Mouse (Mus musculus) liver, embryonic 13.5 days (tissue): ENCODE data around the gene Lgals7. TPM values are rescaled to one million over a fixed set of nuclear protein-coding genes. Genes with fewer than 3 reads are reported as not detected.

ENCODE experiments used
- ATAC-seq: fragments of 200-750 bp; cut with Nextera tagmentation; 2 replicates; pipeline ENCODE4 v1.8.0; 2017; ENCODE audit warnings: low read depth, mild to moderate bottlenecking, moderate number of reproducible peaks, moderate library complexity
- DNase-seq: peaks from one replicate; pipeline ENCODE4 v3.0.0; 2022
- H3K27ac ChIP-seq: fragments of 300-500 bp; sonication (generic); 2 replicates; pipeline ENCODE4 v1.5.1; 2015; ENCODE audit warnings: moderate library complexity, mild to moderate bottlenecking, inconsistent platforms
- H3K27me3 ChIP-seq: fragments of 300-500 bp; sonication (generic); 2 replicates; pipeline ENCODE4 v1.6.1; 2015; ENCODE audit warnings: mild to moderate bottlenecking, inconsistent platforms
- H3K36me3 ChIP-seq: fragments of 300-500 bp; sonication (generic); 2 replicates; pipeline ENCODE4 v1.6.1; 2015; ENCODE audit warnings: mild to moderate bottlenecking, inconsistent platforms
- H3K4me1 ChIP-seq: fragments of 300-500 bp; sonication (generic); replicated peaks from 2 replicates; pipeline ENCODE4 v1.6.1; 2015; ENCODE audit warnings: inconsistent platforms
- H3K4me2 ChIP-seq: fragments of 300-500 bp; sonication (generic); 2 replicates; pipeline ENCODE4 v1.6.1; 2015; ENCODE audit warnings: inconsistent platforms, mild to moderate bottlenecking, moderate library complexity
- H3K4me3 ChIP-seq: fragments of 300-500 bp; sonication (generic); replicated peaks from 2 replicates; pipeline ENCODE4 v1.5.1; 2015; ENCODE audit warnings: mild to moderate bottlenecking, inconsistent platforms
- H3K9ac ChIP-seq: fragments of 300-500 bp; sonication (generic); 2 replicates; pipeline ENCODE4 v1.6.1; 2015; ENCODE audit warnings: mild to moderate bottlenecking, inconsistent platforms
- H3K9me3 ChIP-seq: fragments of 300-500 bp; sonication (generic); replicated peaks from 2 replicates; pipeline ENCODE4 v1.6.1; 2016; ENCODE audit warnings: inconsistent platforms
- WGBS: fragments of 180-500 bp; shearing (Covaris S2); methylation state at CpG from one replicate; pipeline ENCODE4 v1.1.7; 2015; ENCODE audit not compliant: insufficient replicate concordance; 5-methylcytosine and 5-hydroxymethylcytosine counted together
- polyA plus RNA-seq: library from polyadenylated mRNA; unstranded; fragments of >200 nt; fragmentation: Nextera tagmentation; extraction: Ambion mirVana; gene quantifications from 2 replicates; pipeline ENCODE4 v1.2.1, GENCODE M21; 2015

Gene Lgals7
- polyA plus RNA-seq, 1 experiment from 2014 or later = 0.44 TPM

DNA sequence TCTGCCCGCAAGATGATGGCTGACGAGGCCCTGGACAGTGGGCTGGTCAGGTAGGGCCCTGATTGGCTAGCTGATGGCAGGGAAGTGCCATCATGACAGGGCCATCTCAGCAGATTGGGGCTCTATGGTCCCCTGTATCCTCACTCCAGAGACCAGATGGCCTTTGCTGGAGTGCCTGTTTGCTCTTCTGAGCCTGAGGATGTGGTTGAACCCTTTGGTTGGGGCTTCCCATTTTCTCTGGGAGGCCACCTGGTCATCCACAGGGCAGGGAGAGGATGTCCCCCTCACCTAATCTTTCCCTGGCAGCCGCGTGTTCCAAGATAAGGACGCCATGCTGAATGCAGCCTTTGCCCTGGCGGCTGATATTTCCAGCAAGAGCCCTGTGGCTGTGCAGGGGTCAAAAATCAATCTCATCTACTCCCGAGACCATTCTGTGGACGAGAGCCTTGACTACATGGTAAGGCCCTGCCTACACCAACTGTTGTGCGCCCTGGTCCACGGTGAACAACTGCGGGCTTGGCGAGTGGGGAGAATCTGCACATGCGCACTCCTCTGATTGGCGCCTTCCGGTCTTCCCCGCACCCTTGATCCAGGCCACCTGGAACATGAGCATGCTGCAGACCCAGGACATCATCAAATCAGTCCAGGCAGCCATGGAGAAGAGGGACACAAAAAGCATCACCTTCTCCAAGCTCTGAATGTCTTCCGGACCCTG lies 32.1 kb upstream of the Lgals7 start:
- Histone ChIP-seq H3K4me2 (no peak overlapping the region), H3K4me1 (peaks cover 31% of the 10 kb centered on the region), H3K9me3 (no peaks in the 10 kb centered on the region), H3K36me3 (peaks cover 29% of the 10 kb centered on the region), H3K4me3 (no peak overlapping the region), H3K9ac (no peak overlapping the region), H3K27me3 (no peaks in the 10 kb centered on the region), H3K27ac (no peak overlapping the region)
- WGBS = 63% methylated on average over 17 of the region's 17 CpGs
- ATAC-seq (peak; percentile 21), DNase-seq (no peak)

DNA sequence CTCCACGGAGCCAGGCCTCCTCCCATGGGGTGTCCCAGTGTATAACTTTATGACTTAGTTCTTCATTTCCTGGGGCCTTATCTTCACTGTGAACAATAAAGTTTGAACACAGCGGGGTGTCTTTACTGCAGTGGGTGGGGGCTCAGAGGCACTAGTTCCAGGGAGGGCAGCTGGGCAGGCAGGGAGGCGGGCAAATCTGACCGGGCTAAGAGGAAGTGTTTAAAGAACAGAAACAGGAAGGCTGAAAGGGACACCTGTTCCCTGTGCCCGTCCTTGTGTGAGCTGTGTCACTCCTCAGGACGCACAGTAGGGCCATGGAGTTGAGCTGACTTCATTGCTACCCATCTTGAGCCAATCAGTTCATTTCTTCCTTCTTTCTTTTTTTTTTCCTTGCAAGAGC lies 31.5 kb upstream of the Lgals7 start:
- no peaks in the 10 kb centered on the region for H3K9me3 ChIP-seq
- H3K4me2 ChIP-seq = no peak overlapping the region
- H3K4me1 ChIP-seq = peaks cover 33% of the 10 kb centered on the region
- peaks cover 29% of the 10 kb centered on the region for H3K36me3 ChIP-seq
- no peak for DNase-seq
- no peak overlapping the region for H3K9ac ChIP-seq
- no peak overlapping the region for H3K4me3 ChIP-seq
- no peak for ATAC-seq
- H3K27me3 ChIP-seq = no peaks in the 10 kb centered on the region
- H3K27ac ChIP-seq = no peak overlapping the region
- 51% methylated on average over 6 of the region's 6 CpGs for WGBS

DNA sequence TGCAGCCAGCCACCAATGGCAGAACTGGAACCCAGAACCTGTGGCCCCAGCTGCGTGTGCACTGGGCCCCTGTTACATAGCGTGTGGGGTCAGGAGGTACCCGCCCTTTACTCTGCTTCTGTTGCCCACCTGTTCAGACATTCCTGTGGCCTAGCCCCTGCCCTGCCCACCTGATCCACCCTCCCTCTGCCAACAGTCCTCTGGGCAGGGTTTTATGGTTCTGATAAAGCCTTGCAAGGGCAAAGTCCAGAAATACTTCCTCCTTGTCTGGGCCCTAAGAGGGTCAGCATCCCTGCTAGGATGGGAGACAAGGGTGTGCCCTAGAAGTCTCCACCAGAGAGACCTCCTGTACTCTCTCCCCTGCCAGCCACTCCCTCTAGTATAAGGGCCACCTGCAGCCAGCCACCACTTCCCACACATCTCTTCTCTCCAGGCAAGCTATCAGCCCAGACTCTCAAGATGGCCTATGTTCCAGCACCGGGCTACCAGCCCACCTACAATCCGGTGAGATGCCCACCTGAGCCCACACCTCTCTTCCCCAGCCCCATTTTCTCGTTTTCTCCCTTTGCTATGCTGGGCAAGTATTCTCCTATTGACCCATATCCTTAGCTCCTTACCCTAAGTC lies 29.8 kb upstream of the Lgals7 start, which contains the start of gene Lgals4:
Gene Lgals4 (plus strand): TSS at position 132 of the 625 bp plus-strand sequence.
- Histone ChIP-seq H3K27me3 (no peaks in the 10 kb centered on the region), H3K9ac (no peak within 1 kb of the TSS), H3K4me2 (no peak within 1 kb of the TSS), H3K4me1 (peaks cover 29% of the 10 kb centered on the region), H3K4me3 (no peak within 1 kb of the TSS), H3K36me3 (peaks cover 26% of the 10 kb centered on the region), H3K27ac (no peak within 1 kb of the TSS), H3K9me3 (no peaks in the 10 kb centered on the region)
- 63% methylated on average over 6 of the region's 6 CpGs for WGBS
- ATAC-seq (no peak), DNase-seq (no peak)

DNA sequence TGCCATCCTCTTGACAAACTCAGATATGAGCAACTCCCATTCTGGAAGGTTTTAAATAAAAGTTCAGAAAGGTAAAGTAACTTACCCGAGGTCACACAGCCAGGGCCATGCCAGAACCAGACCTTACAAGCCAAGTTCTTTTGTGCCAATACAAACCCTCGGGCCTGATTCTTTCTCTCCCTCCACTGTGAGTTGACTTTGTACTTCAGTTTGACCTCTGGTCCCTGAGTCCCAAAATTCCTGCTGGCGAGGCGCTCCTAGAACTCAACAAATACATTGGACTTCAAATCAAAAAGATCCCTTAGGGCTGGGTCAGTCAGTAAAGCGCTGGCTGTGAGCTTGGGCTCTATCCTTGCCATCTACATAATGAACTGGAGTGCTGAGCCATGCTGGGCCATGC lies 26.7 kb upstream of the Lgals7 start:
- Histone ChIP-seq H3K4me1 (peaks cover 10% of the 10 kb centered on the region), H3K27ac (0 out of 2 replicates have a peak overlapping the region, but pooled peaks have one; percentile 15), H3K9me3 (no peaks in the 10 kb centered on the region), H3K27me3 (no peaks in the 10 kb centered on the region), H3K4me3 (no peak overlapping the region), H3K9ac (no peak overlapping the region), H3K36me3 (0 out of 2 replicates have a peak, but pooled peaks cover 3% of the 10 kb centered on the region), H3K4me2 (no peak overlapping the region)
- 65% methylated on average over 5 of the region's 5 CpGs for WGBS
- no peak for DNase-seq
- no peak for ATAC-seq

DNA sequence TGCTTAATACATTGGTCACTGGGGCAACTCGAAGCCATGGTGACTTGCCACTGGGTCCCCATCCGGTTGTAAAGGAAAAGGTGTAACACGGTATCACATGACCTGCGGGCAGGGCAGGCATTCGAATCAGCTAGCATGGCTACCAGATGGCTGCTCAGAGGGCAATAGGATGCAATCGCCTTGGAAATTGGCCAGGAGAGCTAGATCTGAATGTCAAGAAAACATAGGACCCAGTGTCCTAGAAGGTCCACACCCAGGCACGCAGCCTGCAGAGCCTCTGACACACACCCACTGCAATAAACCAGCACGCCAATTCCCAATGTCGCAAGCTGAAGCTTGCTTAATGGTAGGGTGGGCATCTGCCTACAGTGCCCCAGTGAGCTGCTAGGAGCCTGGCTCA lies 25.3 kb upstream of the Lgals7 start:
- WGBS = 65% methylated on average over 9 of the region's 9 CpGs
- H3K4me2 ChIP-seq = no peak overlapping the region
- ATAC-seq (no peak), DNase-seq (no peak)
- H3K9me3 ChIP-seq = no peaks in the 10 kb centered on the region
- H3K36me3 ChIP-seq = no peaks in the 10 kb centered on the region
- H3K4me1 ChIP-seq = peaks cover 4% of the 10 kb centered on the region; the same call in 1 of the 2 replicates
- H3K4me3 ChIP-seq = no peak overlapping the region
- H3K27me3 ChIP-seq = no peaks in the 10 kb centered on the region
- no peak overlapping the region for H3K27ac ChIP-seq
- H3K9ac ChIP-seq = no peak overlapping the region

DNA sequence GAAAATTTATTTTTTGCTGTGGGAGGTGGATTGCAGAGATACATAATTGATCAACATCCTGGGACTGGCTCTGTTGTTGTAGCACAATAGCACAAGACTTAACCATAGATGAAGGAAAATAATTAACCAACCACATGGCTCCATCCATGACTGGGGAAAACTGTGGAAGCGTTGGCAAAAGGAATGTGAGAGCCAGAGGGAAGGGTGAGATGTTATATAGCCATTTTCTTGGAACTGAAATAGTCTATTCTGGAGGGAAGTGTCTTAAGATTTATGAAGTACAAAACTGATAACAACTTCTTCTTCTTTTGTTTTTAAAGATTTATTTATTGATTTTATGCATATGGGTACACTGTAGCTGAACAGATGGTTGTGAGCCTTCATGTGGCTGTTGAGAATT lies 16.4 kb upstream of the Lgals7 start:
- no peak for DNase-seq
- H3K4me1 ChIP-seq = no peaks in the 10 kb centered on the region
- no peaks in the 10 kb centered on the region for H3K27me3 ChIP-seq
- H3K27ac ChIP-seq = no peak overlapping the region
- no peak overlapping the region for H3K4me2 ChIP-seq
- no peak for ATAC-seq
- no peak overlapping the region for H3K4me3 ChIP-seq
- H3K9me3 ChIP-seq = no peaks in the 10 kb centered on the region
- WGBS = 60% methylated on average over 1 of the region's 1 CpGs
- no peak overlapping the region for H3K9ac ChIP-seq
- no peaks in the 10 kb centered on the region for H3K36me3 ChIP-seq

DNA sequence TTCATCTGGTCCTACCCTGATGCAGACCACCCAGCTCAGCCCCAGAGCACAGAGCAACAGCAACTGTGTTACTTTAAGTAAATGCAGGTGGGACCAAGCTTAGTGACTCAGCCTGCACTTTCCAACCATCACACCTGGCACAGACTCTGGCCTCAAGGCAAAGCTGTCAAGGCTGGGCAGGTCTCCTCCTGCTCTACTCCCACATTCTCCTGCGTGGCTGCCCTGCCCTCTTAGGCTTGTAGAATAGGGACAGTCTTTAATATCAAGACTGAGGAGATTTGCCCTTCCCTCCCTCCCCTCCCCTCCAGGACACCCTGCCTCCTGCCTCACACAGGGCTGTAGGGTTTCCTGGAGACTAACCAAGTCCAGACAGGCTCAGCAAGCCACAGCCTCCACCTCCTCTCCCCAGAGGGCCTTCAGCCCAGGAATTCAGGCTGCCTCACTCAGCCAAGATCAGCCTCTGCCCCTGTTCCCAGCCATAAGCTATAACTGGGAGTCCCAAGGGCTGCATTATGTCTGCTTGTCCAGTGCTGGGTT lies 13.9 kb upstream of the Lgals7 start:
- H3K9me3 ChIP-seq = no peaks in the 10 kb centered on the region
- H3K27me3 ChIP-seq = no peaks in the 10 kb centered on the region
- no peak for ATAC-seq
- WGBS = 47% methylated on average over 1 of the region's 1 CpGs
- H3K4me2 ChIP-seq = no peak overlapping the region
- H3K27ac ChIP-seq = no peak overlapping the region
- DNase-seq = no peak
- H3K4me3 ChIP-seq = no peak overlapping the region
- H3K36me3 ChIP-seq = no peaks in the 10 kb centered on the region
- H3K9ac ChIP-seq = no peak overlapping the region
- no peaks in the 10 kb centered on the region for H3K4me1 ChIP-seq

DNA sequence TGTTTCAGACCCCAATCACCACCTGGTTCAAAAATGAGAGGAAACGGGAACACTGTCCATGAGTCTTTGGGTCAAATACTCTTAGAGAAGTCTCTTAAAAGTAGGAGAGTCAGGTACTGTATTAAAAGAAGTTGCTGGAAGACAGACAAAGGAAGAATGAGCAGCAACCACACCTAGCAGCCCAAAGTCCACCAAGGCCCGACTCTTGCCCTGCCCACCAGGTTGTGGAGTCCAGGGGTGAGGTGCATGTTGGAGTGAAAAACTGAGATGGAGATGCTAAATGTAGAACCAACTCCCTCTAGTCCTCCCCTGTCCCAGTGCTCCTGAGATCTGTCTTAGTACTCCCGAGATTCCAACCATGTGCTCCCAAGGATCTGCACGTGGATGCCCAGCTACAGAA lies 13.0 kb upstream of the Lgals7 start:
- Histone ChIP-seq H3K27ac (no peak overlapping the region), H3K9ac (no peak overlapping the region), H3K9me3 (no peaks in the 10 kb centered on the region), H3K4me2 (no peak overlapping the region), H3K27me3 (no peaks in the 10 kb centered on the region), H3K4me3 (no peak overlapping the region), H3K36me3 (no peaks in the 10 kb centered on the region), H3K4me1 (no peaks in the 10 kb centered on the region)
- WGBS = 61% methylated on average over 4 of the region's 4 CpGs
- ATAC-seq (no peak), DNase-seq (no peak)

DNA sequence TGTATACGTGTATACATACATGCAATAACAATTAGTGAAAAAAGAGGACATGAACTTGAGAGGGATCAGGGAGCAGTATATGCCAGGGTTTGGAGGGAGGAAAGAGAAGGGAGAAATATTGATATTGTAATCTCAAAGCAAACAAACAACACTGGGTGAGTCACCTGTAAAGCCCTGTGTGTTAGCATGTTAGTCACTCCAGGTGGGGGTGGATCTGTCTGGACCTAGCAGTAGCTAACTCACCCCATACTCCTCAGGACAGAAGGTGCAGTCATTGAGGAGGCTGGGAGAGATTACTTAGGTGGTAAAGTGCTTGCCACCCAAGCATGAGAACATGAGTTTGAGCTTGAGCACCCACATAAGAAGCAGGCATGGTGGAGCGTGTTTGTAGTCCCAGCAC lies 3.7 kb upstream of the Lgals7 start:
- Histone ChIP-seq H3K9ac (no peak overlapping the region), H3K4me3 (no peak overlapping the region), H3K4me2 (no peak overlapping the region), H3K4me1 (peaks cover 13% of the 10 kb centered on the region), H3K36me3 (no peaks in the 10 kb centered on the region), H3K9me3 (peaks cover 4% of the 10 kb centered on the region; the same call in 1 of the 2 replicates), H3K27me3 (no peaks in the 10 kb centered on the region), H3K27ac (no peak overlapping the region)
- DNase-seq (no peak), ATAC-seq (no peak)
- 79% methylated on average over 2 of the region's 2 CpGs for WGBS

DNA sequence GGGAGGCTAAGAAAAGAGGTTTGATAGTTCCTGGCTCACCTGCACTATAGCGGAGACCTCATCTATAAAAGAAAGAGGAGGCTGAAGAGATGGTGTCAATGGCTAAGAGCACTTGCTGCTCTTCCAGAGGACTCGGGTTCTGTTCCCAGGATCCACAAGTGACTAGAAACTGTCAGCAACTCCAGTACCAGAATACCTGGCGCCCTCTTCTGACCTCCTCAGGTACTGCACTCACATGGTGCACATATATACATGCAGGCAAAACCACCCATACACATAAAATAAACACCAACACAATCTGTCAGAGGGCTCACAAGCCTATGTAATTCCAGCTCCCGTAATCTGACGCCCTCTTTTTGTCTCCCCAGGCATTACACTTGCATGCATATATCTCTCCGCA lies 2.8 kb upstream of the Lgals7 start:
- no peaks in the 10 kb centered on the region for H3K36me3 ChIP-seq
- no peak for DNase-seq
- WGBS = 78% methylated on average over 6 of the region's 6 CpGs
- H3K9me3 ChIP-seq = peaks cover 4% of the 10 kb centered on the region; the same call in 1 of the 2 replicates
- H3K4me2 ChIP-seq = no peak overlapping the region
- H3K27me3 ChIP-seq = no peaks in the 10 kb centered on the region
- H3K27ac ChIP-seq = no peak overlapping the region
- no peak for ATAC-seq
- H3K4me3 ChIP-seq = no peak overlapping the region
- H3K4me1 ChIP-seq = peaks cover 21% of the 10 kb centered on the region
- no peak overlapping the region for H3K9ac ChIP-seq

DNA sequence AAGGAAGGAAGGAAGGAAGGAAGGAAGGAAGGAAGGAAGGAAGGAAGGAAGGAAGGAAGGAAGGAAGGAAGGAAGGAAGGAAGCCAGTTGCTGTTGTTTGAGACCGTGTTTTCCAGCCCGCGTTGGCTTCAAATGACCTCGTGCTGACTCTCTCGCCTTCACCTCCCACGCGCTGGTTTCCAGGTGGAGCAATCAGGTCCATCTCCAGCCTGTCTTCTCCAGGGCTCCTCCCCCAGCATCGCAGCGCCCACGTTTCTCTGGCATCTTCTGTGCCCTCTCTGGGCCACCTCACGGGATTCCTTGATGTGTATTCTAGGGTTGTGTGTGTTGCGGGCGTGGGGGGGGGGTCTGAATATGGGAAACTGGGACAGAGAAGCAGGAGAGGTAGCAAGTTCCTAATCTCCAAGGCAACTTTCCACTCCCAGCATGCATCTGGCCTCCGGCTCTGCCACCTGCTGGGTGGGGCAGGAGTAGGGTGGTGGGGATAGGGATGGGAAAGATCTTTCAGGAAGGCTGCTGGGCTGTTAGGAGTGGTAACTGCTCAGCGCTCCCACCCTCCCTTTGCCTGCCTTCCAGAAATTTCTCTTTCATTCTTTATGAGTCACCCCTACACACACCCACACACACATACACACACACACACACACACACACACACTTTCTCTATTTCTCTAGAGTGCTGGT lies 695 bp upstream of the Lgals7 start:
- Histone ChIP-seq H3K9ac (no peak overlapping the region), H3K4me1 (peaks cover 39% of the 10 kb centered on the region), H3K36me3 (no peaks in the 10 kb centered on the region), H3K4me2 (no peak overlapping the region), H3K27ac (no peak overlapping the region), H3K27me3 (no peaks in the 10 kb centered on the region), H3K4me3 (no peak overlapping the region), H3K9me3 (peaks cover 4% of the 10 kb centered on the region; the same call in 1 of the 2 replicates)
- DNase-seq (no peak), ATAC-seq (no peak)
- 74% methylated on average over 15 of the region's 15 CpGs for WGBS
